Mouse (Mus musculus) neural tube, embryonic 13.5 days (tissue): ENCODE results near the gene Lrrc41. TPM values are rescaled to one million over a fixed set of nuclear protein-coding genes. Genes with fewer than 3 reads are reported as not detected.

Experiments
- ATAC-seq: fragments of 200-750 bp; cut with Nextera tagmentation; 2 replicates; pipeline ENCODE4 v1.8.0; 2017; ENCODE audit warnings: low read depth, mild to moderate bottlenecking, moderate TSS enrichment, moderate library complexity
- H3K27ac ChIP-seq: fragments of 300-500 bp; sonication (generic); replicated peaks from 2 replicates; pipeline ENCODE4 v1.5.1; 2015; ENCODE audit warnings: moderate library complexity, mild to moderate bottlenecking, inconsistent platforms
- H3K27me3 ChIP-seq: fragments of 300-500 bp; sonication (generic); 2 replicates; pipeline ENCODE4 v1.6.1; 2015; ENCODE audit warnings: mild to moderate bottlenecking, inconsistent platforms
- H3K36me3 ChIP-seq: fragments of 300-500 bp; sonication (generic); 2 replicates; pipeline ENCODE4 v1.6.1; 2015; ENCODE audit warnings: mild to moderate bottlenecking, inconsistent platforms
- H3K4me1 ChIP-seq: fragments of 300-500 bp; sonication (generic); replicated peaks from 2 replicates; pipeline ENCODE4 v1.6.1; 2015; ENCODE audit warnings: inconsistent platforms
- H3K4me2 ChIP-seq: fragments of 300-500 bp; sonication (generic); 2 replicates; pipeline ENCODE4 v1.6.1; 2015; ENCODE audit warnings: inconsistent platforms, mild to moderate bottlenecking, moderate library complexity
- H3K4me3 ChIP-seq: fragments of 300-500 bp; sonication (generic); 2 replicates; pipeline ENCODE4 v1.5.1; 2015; ENCODE audit warnings: mild to moderate bottlenecking, inconsistent platforms
- H3K9ac ChIP-seq: fragments of 300-500 bp; sonication (generic); 2 replicates; pipeline ENCODE4 v1.6.1; 2015; ENCODE audit warnings: moderate library complexity, mild to moderate bottlenecking, inconsistent platforms
- H3K9me3 ChIP-seq: fragments of 300-500 bp; sonication (generic); 2 replicates; pipeline ENCODE4 v1.6.1; 2016; ENCODE audit warnings: inconsistent platforms
- WGBS: fragments of 180-500 bp; shearing (Covaris S2); methylation state at CpG from one replicate; pipeline ENCODE4 v1.1.7; 2015; 5-methylcytosine and 5-hydroxymethylcytosine counted together
- polyA plus RNA-seq: library from polyadenylated mRNA; unstranded; fragments of >200 nt; fragmentation: Nextera tagmentation; extraction: Ambion mirVana; gene quantifications from 2 replicates; pipeline ENCODE4 v1.2.1, GENCODE M21; 2015

The Lrrc41 gene
- polyA plus RNA-seq = 70.9 and 72.9 TPM in 2 replicates

GRCm38 (mm10) chr4:116074861-116075620 is at the start of gene Lrrc41, which contains the start of gene Uqcrh:
Gene Lrrc41 (plus strand): TSS chr4:116075269.
Gene Uqcrh (minus strand): TSS chr4:116075071.
- under 1% methylated on average over 55 of the region's 55 CpGs for WGBS
- Histone ChIP-seq H3K4me2 (peak within 1 kb of the TSS; percentile 94), H3K27me3 (no peaks in the 10 kb centered on the region), H3K9ac (peak within 1 kb of the TSS; percentile 99), H3K4me1 (peaks cover 39% of the 10 kb centered on the region), H3K36me3 (peaks cover 14% of the 10 kb centered on the region), H3K4me3 (peak within 1 kb of the TSS; percentile 94), H3K27ac (peak within 1 kb of the TSS; percentile 94), H3K9me3 (no peaks in the 10 kb centered on the region)
- peak; percentile 95 for ATAC-seq

DNA sequence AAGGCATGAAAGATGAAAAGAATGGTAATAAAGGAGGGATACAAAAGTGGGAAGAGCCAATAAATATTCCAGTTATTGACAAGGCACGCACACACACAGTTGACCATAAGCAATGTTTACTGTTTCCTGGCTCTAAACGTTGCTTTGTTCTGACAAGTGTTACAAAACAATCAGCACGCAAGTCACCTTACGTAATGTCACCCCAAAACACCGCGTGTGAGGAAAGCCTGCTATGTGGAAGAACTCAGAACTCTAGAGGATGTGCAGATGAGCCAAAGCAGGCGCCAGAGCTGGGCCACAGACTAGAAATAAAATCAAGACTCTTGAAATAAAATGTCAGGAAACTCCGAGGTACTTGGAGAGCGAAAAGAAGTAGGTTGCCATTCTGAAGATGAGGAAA is 42.2 kb upstream of the Lrrc41 start:
- Histone ChIP-seq H3K27ac (no peak overlapping the region), H3K4me1 (no peaks in the 10 kb centered on the region), H3K36me3 (peaks cover 42% of the 10 kb centered on the region), H3K9me3 (no peaks in the 10 kb centered on the region), H3K4me2 (no peak overlapping the region), H3K27me3 (no peaks in the 10 kb centered on the region), H3K9ac (no peak overlapping the region), H3K4me3 (no peak overlapping the region)
- ATAC-seq = no peak
- WGBS = 89% methylated on average over 9 of the region's 9 CpGs

- no peak overlapping the region for H3K4me3 ChIP-seq
- no peak overlapping the region for H3K9ac ChIP-seq
- H3K27ac ChIP-seq = no peak overlapping the region
- H3K9me3 ChIP-seq = no peaks in the 10 kb centered on the region
- H3K27me3 ChIP-seq = no peaks in the 10 kb centered on the region
- peaks cover 42% of the 10 kb centered on the region for H3K36me3 ChIP-seq
- WGBS = 92% methylated on average over 5 of the region's 5 CpGs
- no peak for ATAC-seq
- H3K4me2 ChIP-seq = no peak overlapping the region
- H3K4me1 ChIP-seq = no peaks in the 10 kb centered on the region
Measured at GRCm38 (mm10) chr4:116033374-116033773, 41.7 kb upstream of the Lrrc41 start.

DNA sequence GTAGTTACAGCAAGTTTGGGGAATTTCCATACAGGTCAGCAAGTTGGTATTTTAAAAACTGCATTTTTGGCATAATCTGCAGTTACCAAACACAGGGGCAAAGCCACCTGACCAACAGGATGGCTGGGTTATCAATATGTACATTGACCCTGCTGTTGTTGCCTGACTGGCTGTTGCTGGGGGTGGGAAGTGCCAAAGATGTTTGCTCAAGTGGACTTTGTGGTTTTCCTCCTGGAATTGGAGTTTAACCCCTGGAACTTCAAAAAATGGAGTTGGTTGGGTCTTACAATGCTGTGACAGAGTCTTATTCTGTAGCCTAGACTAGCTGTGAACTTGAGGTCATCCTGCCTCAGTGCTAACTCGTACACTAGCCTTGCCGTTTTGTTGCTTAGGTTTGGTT is 34.6 kb upstream of the Lrrc41 start:
- no peak overlapping the region for H3K9ac ChIP-seq
- no peak overlapping the region for H3K27ac ChIP-seq
- no peak overlapping the region for H3K4me3 ChIP-seq
- ATAC-seq = no peak
- H3K36me3 ChIP-seq = peaks cover 36% of the 10 kb centered on the region
- H3K9me3 ChIP-seq = no peaks in the 10 kb centered on the region
- no peak overlapping the region for H3K4me2 ChIP-seq
- no peaks in the 10 kb centered on the region for H3K27me3 ChIP-seq
- 90% methylated on average over 2 of the region's 2 CpGs for WGBS
- no peaks in the 10 kb centered on the region for H3K4me1 ChIP-seq

DNA sequence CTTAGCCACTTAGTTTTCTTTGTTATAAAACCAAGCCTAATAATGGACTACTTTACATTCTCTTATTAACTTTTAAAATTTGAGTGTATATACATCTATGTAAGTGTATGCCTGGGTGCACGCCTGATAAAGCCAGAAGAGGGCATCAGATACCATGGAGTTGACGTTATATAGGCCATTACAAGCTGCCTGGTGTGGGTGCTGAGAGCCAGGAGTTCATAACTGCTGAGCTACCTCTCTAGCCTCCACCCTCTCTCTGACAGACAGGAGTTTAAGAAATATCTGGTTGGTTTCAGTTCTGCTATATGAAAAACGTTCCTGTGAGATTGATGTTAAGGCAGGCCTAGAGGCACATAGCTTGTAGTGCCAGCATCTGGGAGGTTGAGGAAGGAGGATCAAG is 32.9 kb upstream of the Lrrc41 start:
- Histone ChIP-seq H3K9ac (no peak overlapping the region), H3K27me3 (no peaks in the 10 kb centered on the region), H3K36me3 (peaks cover 32% of the 10 kb centered on the region), H3K9me3 (no peaks in the 10 kb centered on the region), H3K4me2 (no peak overlapping the region), H3K27ac (no peak overlapping the region), H3K4me3 (no peak overlapping the region), H3K4me1 (no peaks in the 10 kb centered on the region)
- ATAC-seq = no peak
- 89% methylated on average over 3 of the region's 3 CpGs for WGBS

DNA sequence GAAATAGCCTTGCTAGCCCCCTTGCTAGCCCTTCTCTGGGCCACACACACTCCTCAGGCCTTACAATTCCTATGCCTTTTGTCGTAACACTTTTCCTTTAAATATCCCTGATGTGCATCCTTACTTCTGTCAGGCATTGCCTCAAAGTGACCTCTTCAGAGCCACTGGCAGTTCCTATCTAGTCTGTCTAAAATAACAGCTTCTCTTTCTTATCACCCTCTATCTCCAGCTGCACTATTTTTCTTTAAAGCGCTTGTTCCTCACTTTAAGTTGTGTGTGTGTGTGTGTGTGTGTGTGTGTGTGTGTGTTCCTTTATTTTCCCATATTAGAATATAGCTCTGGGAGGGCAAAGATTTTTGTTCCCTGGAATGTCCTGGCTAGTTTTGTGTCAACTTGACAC is 28.5 kb upstream of the Lrrc41 start:
- Histone ChIP-seq H3K4me2 (no peak overlapping the region), H3K9ac (no peak overlapping the region), H3K4me3 (no peak overlapping the region), H3K36me3 (peaks cover 25% of the 10 kb centered on the region), H3K4me1 (no peaks in the 10 kb centered on the region), H3K9me3 (no peaks in the 10 kb centered on the region), H3K27me3 (no peaks in the 10 kb centered on the region), H3K27ac (no peak overlapping the region)
- ATAC-seq = no peak
- 92% methylated on average over 2 of the region's 2 CpGs for WGBS

- 95% methylated on average over 1 of the region's 1 CpGs for WGBS
- no peak for ATAC-seq
- Histone ChIP-seq H3K27me3 (no peaks in the 10 kb centered on the region), H3K4me2 (no peak overlapping the region), H3K4me1 (peaks cover 7% of the 10 kb centered on the region; the same call in 1 of the 2 replicates), H3K9me3 (no peaks in the 10 kb centered on the region), H3K27ac (no peak overlapping the region), H3K4me3 (no peak overlapping the region), H3K36me3 (peaks cover 18% of the 10 kb centered on the region), H3K9ac (no peak overlapping the region)
Measured at GRCm38 (mm10) chr4:116047681-116048080, 27.4 kb upstream of the Lrrc41 start.

GRCm38 (mm10) chr4:116048130-116048920 is 26.7 kb upstream of the Lrrc41 start:
- Histone ChIP-seq H3K4me3 (no peak overlapping the region), H3K27ac (no peak overlapping the region), H3K4me1 (peaks cover 12% of the 10 kb centered on the region), H3K9ac (no peak overlapping the region), H3K36me3 (peaks cover 17% of the 10 kb centered on the region; the same call in 1 of the 2 replicates), H3K9me3 (no peaks in the 10 kb centered on the region), H3K27me3 (no peaks in the 10 kb centered on the region), H3K4me2 (no peak overlapping the region)
- 84% methylated on average over 7 of the region's 7 CpGs for WGBS
- no peak for ATAC-seq

GRCm38 (mm10) chr4:116049211-116049610 is 25.9 kb upstream of the Lrrc41 start:
- Histone ChIP-seq H3K4me3 (no peak overlapping the region), H3K27me3 (no peaks in the 10 kb centered on the region), H3K9ac (no peak overlapping the region), H3K4me1 (peaks cover 15% of the 10 kb centered on the region), H3K27ac (no peak overlapping the region), H3K4me2 (no peak overlapping the region), H3K9me3 (no peaks in the 10 kb centered on the region), H3K36me3 (peaks cover 12% of the 10 kb centered on the region; the same call in 1 of the 2 replicates)
- no peak for ATAC-seq
- WGBS = 89% methylated on average over 3 of the region's 3 CpGs

- H3K27me3 ChIP-seq = no peaks in the 10 kb centered on the region
- H3K9me3 ChIP-seq = no peaks in the 10 kb centered on the region
- peak overlapping the region; percentile 68 for H3K9ac ChIP-seq
- peaks cover 19% of the 10 kb centered on the region for H3K4me1 ChIP-seq
- peak overlapping the region; percentile 54 for H3K4me3 ChIP-seq
- peaks cover 7% of the 10 kb centered on the region; the same call in 1 of the 2 replicates for H3K36me3 ChIP-seq
- H3K4me2 ChIP-seq = peak overlapping the region; percentile 73
- WGBS = 7% methylated on average over 20 of the region's 22 CpGs
- peak; percentile 52; the same call in 1 of the 2 replicates for ATAC-seq
- H3K27ac ChIP-seq = peak overlapping the region; percentile 90
Measured at GRCm38 (mm10) chr4:116052526-116053293, 22.4 kb upstream of the Lrrc41 start.

DNA sequence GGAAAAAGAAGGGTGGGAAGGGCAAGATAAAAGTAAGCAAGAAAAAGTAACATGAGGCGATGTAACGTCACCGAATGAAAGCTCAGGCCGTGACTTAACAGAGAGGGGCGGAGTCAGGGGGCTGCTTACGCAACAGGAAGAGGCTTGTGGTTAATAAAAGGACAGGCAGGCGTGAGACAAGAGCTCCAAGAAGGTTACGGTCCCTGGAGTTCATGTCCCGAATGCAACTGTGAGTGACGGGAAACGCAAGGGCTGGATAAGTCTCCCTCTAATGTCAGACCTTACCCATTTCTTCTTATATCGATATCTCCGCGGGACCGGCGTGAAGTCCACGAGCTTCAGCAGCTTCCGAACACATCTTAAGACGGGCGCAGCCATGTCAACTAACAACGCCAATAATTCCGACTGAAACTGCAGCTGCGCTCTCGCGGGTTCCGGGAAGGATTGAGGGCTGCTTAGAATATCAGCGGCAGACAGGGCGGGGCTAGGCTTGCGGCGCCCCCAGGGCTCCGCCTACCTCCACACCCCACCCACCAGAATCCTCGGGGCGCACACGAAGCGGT is 21.6 kb upstream of the Lrrc41 start, which contains the start of gene Nsun4:
TSS of gene Nsun4 (minus strand) at position 478 of the 563 bp plus-strand sequence.
- Histone ChIP-seq H3K4me3 (peak within 1 kb of the TSS; percentile 54), H3K4me2 (peak within 1 kb of the TSS; percentile 73), H3K27ac (peak within 1 kb of the TSS; percentile 90), H3K9ac (peak within 1 kb of the TSS; percentile 68), H3K36me3 (no peaks in the 10 kb centered on the region; the same call in 1 of the 2 replicates), H3K9me3 (no peaks in the 10 kb centered on the region), H3K4me1 (peaks cover 19% of the 10 kb centered on the region), H3K27me3 (no peaks in the 10 kb centered on the region)
- under 1% methylated on average over 35 of the region's 35 CpGs for WGBS
- peak; percentile 95 for ATAC-seq
